Mouse (Mus musculus): Measurements from ENCODE around the gene Babam2. TPM values are rescaled to one million over a fixed set of nuclear protein-coding genes. Genes with fewer than 3 reads are reported as not detected.

Babam2 gene
- polyA plus RNA-seq, 2 experiments = 15.3 to 21.2 TPM

- ATAC-seq (ENCODE audit: insufficient read depth) = no peak
- Histone ChIP-seq H3K27ac (no peak overlapping the region), H3K27me3 (ENCODE audit: control insufficient read depth, insufficient read depth, low read length) (no peaks in the 10 kb centered on the region), H3K9ac (replicated peaks) (no peak overlapping the region), H3K4me2 (ENCODE audit: low read depth) (no peak overlapping the region), H3K9me3 (ENCODE audit: control insufficient read depth, low read length) (no peaks in the 10 kb centered on the region), H3K4me3 (ENCODE audit: insufficient read depth in 1 of 2, low read depth in 2 of 2, low read length in 2 of 2) (no peak overlapping the region), H3K36me3 (replicated peaks; ENCODE audit: control insufficient read depth, insufficient read depth, low read depth) (no peaks in the 10 kb centered on the region), H3K4me1 (replicated peaks; ENCODE audit: control insufficient read depth in 2 of 2, insufficient read depth in 2 of 2, low read length in 1 of 2) (peaks cover 0 to 1% of the 10 kb centered on the region in 2 experiments; a peak in 1 of 4 replicates)
- no peak for DNase-seq (ENCODE audit: low read depth in 3 of 3, low spot score in 3 of 3)
- TF ChIP-seq EP300 (IDR thresholded peaks at IDR 0.05; ENCODE audit: low read depth) (no peak), CTCF (IDR thresholded peaks at IDR 0.05; ENCODE audit: low read depth) (no peak)
- 66% methylated on average over 2 of the region's 2 CpGs for WGBS (ENCODE audit: insufficient replicate concordance)
These were observed 388.5 kb downstream of the Babam2 start for GRCm38 (mm10) chr5:32085971-32086370.

DNA sequence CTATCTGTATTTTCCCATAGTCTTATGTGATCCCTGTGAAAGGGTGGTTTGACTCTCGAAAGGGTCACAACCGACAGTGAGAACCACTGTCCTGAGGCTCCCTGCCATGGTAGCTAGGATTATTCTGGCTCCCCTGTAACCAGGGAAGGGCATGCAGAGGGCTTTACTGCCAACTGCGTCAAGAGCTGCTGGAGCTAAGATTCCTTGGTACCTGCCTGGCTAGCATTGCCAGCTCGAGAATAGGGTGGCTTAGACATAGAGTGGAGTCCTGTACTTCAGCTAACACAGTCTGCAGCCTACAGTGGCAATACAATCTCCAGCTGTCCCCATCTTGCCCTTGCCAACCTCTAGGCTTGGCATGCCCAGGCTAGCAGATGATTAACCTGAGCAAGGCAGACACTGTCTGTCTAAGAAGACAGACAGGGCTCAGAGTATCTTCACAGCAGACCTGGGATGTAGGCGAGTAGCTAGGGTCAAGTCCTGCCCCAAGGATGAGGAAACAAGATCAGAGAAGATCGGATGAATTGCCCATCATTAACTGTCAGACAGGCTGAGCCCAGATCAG is 389.1 kb downstream of the Babam2 start:
- no peak overlapping the region for H3K9ac ChIP-seq (replicated peaks)
- TF ChIP-seq CTCF (IDR thresholded peaks at IDR 0.05; ENCODE audit: low read depth) (no peak), EP300 (IDR thresholded peaks at IDR 0.05; ENCODE audit: low read depth) (no peak)
- DNase-seq (ENCODE audit: low read depth in 3 of 3, low spot score in 3 of 3) (no peak), ATAC-seq (ENCODE audit: insufficient read depth) (no peak)
- H3K27me3 ChIP-seq (ENCODE audit: control insufficient read depth, insufficient read depth, low read length) = no peaks in the 10 kb centered on the region
- 59% methylated on average over 6 of the region's 6 CpGs for WGBS (ENCODE audit: insufficient replicate concordance)
- no peaks in the 10 kb centered on the region for H3K36me3 ChIP-seq (replicated peaks; ENCODE audit: control insufficient read depth, insufficient read depth, low read depth)
- no peak overlapping the region for H3K27ac ChIP-seq
- H3K4me3 ChIP-seq (ENCODE audit: insufficient read depth in 1 of 2, low read depth in 2 of 2, low read length in 2 of 2) = no peak overlapping the region
- H3K9me3 ChIP-seq (ENCODE audit: control insufficient read depth, low read length) = no peaks in the 10 kb centered on the region
- no peak overlapping the region for H3K4me2 ChIP-seq (ENCODE audit: low read depth)
- H3K4me1 ChIP-seq (replicated peaks; ENCODE audit: control insufficient read depth in 2 of 2, insufficient read depth in 2 of 2, low read length in 1 of 2) = peaks cover 0 to 1% of the 10 kb centered on the region in 2 experiments; a peak in 1 of 4 replicates

GRCm38 (mm10) chr5:32089481-32089880 is 392.0 kb downstream of the Babam2 start:
- no peak for DNase-seq (ENCODE audit: low read depth in 3 of 3, low spot score in 3 of 3)
- ATAC-seq (ENCODE audit: insufficient read depth) = no peak
- no peaks in the 10 kb centered on the region for H3K27me3 ChIP-seq (ENCODE audit: control insufficient read depth, insufficient read depth, low read length)
- 30% methylated on average over 5 of the region's 5 CpGs for WGBS (ENCODE audit: insufficient replicate concordance)
- H3K9ac ChIP-seq (replicated peaks) = no peak overlapping the region
- no peaks in the 10 kb centered on the region; a peak in 1 of 4 replicates for H3K4me1 ChIP-seq (replicated peaks; ENCODE audit: control insufficient read depth in 2 of 2, insufficient read depth in 2 of 2, low read length in 1 of 2)
- no peak overlapping the region for H3K4me2 ChIP-seq (ENCODE audit: low read depth)
- H3K27ac ChIP-seq = no peak overlapping the region
- no peak for TF ChIP-seq CTCF (IDR thresholded peaks at IDR 0.05; ENCODE audit: low read depth)
- TF ChIP-seq EP300 (IDR thresholded peaks at IDR 0.05; ENCODE audit: low read depth) = no peak
- no peaks in the 10 kb centered on the region for H3K36me3 ChIP-seq (replicated peaks; ENCODE audit: control insufficient read depth, insufficient read depth, low read depth)
- no peak overlapping the region for H3K4me3 ChIP-seq (ENCODE audit: insufficient read depth in 1 of 2, low read depth in 2 of 2, low read length in 2 of 2)
- no peaks in the 10 kb centered on the region for H3K9me3 ChIP-seq (ENCODE audit: control insufficient read depth, low read length)

DNA sequence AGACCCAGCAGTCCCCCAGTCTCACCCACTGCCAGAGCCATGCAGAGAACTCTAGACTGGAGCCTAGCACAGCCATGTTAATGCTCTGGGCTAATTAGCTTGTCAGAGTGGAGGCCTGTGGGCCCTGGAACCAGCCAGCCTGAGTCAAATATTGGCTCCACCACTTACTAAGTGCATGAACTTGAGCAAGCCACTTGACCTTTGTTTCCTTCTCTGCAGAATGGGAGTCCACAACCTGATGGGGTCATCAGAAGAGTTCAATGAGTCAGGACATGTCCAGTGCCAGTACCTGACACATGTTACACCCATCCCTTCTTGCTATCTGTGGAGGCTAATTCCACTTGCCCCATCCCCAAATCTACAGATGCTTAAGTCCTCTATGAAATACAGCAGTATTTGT is 394.8 kb downstream of the Babam2 start:
- Histone ChIP-seq H3K4me3 (ENCODE audit: insufficient read depth in 1 of 2, low read depth in 2 of 2, low read length in 2 of 2) (no peak overlapping the region), H3K9ac (replicated peaks) (no peak overlapping the region), H3K4me2 (ENCODE audit: low read depth) (no peak overlapping the region), H3K27me3 (ENCODE audit: control insufficient read depth, insufficient read depth, low read length) (no peaks in the 10 kb centered on the region), H3K36me3 (replicated peaks; ENCODE audit: control insufficient read depth, insufficient read depth, low read depth) (no peaks in the 10 kb centered on the region), H3K9me3 (ENCODE audit: control insufficient read depth, low read length) (no peaks in the 10 kb centered on the region), H3K4me1 (replicated peaks; ENCODE audit: control insufficient read depth in 2 of 2, insufficient read depth in 2 of 2, low read length in 1 of 2) (no peaks in the 10 kb centered on the region; a peak in 1 of 4 replicates), H3K27ac (no peak overlapping the region)
- ATAC-seq (ENCODE audit: insufficient read depth) (no peak), DNase-seq (ENCODE audit: low read depth in 3 of 3, low spot score in 3 of 3) (no peak)
- TF ChIP-seq EP300 (IDR thresholded peaks at IDR 0.05; ENCODE audit: low read depth) = no peak
- TF ChIP-seq CTCF (IDR thresholded peaks at IDR 0.05; ENCODE audit: low read depth) = no peak

- H3K4me2 ChIP-seq (ENCODE audit: low read depth) = no peak overlapping the region
- WGBS (ENCODE audit: insufficient replicate concordance) = 58% methylated on average over 3 of the region's 3 CpGs
- ATAC-seq (ENCODE audit: insufficient read depth) = no peak
These were observed 401.2 kb downstream of the Babam2 start for GRCm38 (mm10) chr5:32098691-32099090.

More at GRCm38 (mm10) chr5:32098691-32099090, 401.2 kb downstream of the Babam2 start:
- H3K27ac ChIP-seq = no peak overlapping the region
- H3K4me1 ChIP-seq (replicated peaks; ENCODE audit: control insufficient read depth in 2 of 2, insufficient read depth in 2 of 2, low read length in 1 of 2) = no peaks in the 10 kb centered on the region
- no peaks in the 10 kb centered on the region for H3K36me3 ChIP-seq (replicated peaks; ENCODE audit: control insufficient read depth, insufficient read depth, low read depth)
- no peaks in the 10 kb centered on the region for H3K9me3 ChIP-seq (ENCODE audit: control insufficient read depth, low read length)
- H3K27me3 ChIP-seq (ENCODE audit: control insufficient read depth, insufficient read depth, low read length) = no peaks in the 10 kb centered on the region
- no peak overlapping the region for H3K4me3 ChIP-seq (ENCODE audit: insufficient read depth in 1 of 2, low read depth in 2 of 2, low read length in 2 of 2)
- TF ChIP-seq CTCF (IDR thresholded peaks at IDR 0.05; ENCODE audit: low read depth) (no peak), EP300 (IDR thresholded peaks at IDR 0.05; ENCODE audit: low read depth) (no peak)
- H3K9ac ChIP-seq (replicated peaks) = no peak overlapping the region
- DNase-seq (ENCODE audit: low read depth in 3 of 3, low spot score in 3 of 3) = no peak
